ENCODE assay signal across 28 mouse cellular contexts in genomic region chr14:122432558-122432957, GRCm38 (mm10). TPM values are rescaled to one million over a fixed set of nuclear protein-coding genes. Genes with fewer than 3 reads are reported as not detected.
"Had no signal": no experiment of that assay in that cellular context is flagged by ENCODE, and none has a peak within 500 bp of the region (broad histone marks: within the 10 kb centered on the region; RNA-seq: fewer than 3 reads in every experiment).

No protein-coding gene starts in this region.

- H3K27ac ChIP-seq: kidney, postnatal 0 days; layer of hippocampus, adult 2 months; limb, embryonic 10.5 days; limb, embryonic 13.5 days; liver, embryonic 12.5 days; liver, embryonic 15.5 days; midbrain, embryonic 13.5 days; neural tube, embryonic 13.5 days; stomach, embryonic 15.5 days had no signal

- H3K9me3 ChIP-seq: limb, embryonic 10.5 days; limb, embryonic 13.5 days; liver, embryonic 12.5 days; liver, embryonic 15.5 days; midbrain, embryonic 13.5 days; neural tube, embryonic 13.5 days; stomach, embryonic 15.5 days had no signal

- DNase-seq: kidney, adult 9 months; kidney, postnatal 25 days; layer of hippocampus, adult 9-11 months; liver; lung, adult 18-20 months; lung, postnatal 14 days; lung, postnatal 4 days; retina, postnatal 1 day; right cerebral cortex, postnatal 25 days; spleen, adult 18-20 months; thymus, postnatal 36 days had no signal

- H3K4me2 ChIP-seq: limb, embryonic 13.5 days; liver, embryonic 12.5 days; liver, embryonic 15.5 days; midbrain, embryonic 13.5 days; neural tube, embryonic 13.5 days; stomach, embryonic 15.5 days had no signal

- H3K27me3 ChIP-seq: liver, embryonic 15.5 days; stomach, embryonic 15.5 days had no signal

- H3K4me1 ChIP-seq: limb, embryonic 13.5 days; liver, embryonic 12.5 days; liver, embryonic 15.5 days; stomach, embryonic 15.5 days had no signal

- H3K4me3 ChIP-seq: layer of hippocampus, adult 2 months; limb, embryonic 10.5 days; limb, embryonic 13.5 days; liver, embryonic 12.5 days; liver, embryonic 15.5 days; midbrain, embryonic 13.5 days; neural tube, embryonic 13.5 days; stomach, embryonic 15.5 days had no signal

- H3K9ac ChIP-seq: limb, embryonic 13.5 days; liver, embryonic 12.5 days; liver, embryonic 15.5 days; midbrain, embryonic 13.5 days; neural tube, embryonic 13.5 days; stomach, embryonic 15.5 days had no signal

- H3K36me3 ChIP-seq: limb, embryonic 10.5 days; limb, embryonic 13.5 days; liver, embryonic 12.5 days; liver, embryonic 15.5 days; midbrain, embryonic 13.5 days; neural tube, embryonic 13.5 days; stomach, embryonic 15.5 days had no signal

- ATAC-seq: liver, embryonic 12.5 days; midbrain, embryonic 13.5 days had no signal

RNA-seq across cellular contexts. Expression of gene Gm5089, which starts 18.4 kb away (rescaled TPM):
- total RNA-seq: megakaryocyte, adult 5-6 weeks; neutrophil, adult 5-6 weeks had no signal
- polyA plus RNA-seq: kidney, postnatal 0 days; large intestine, adult 2 months; liver, embryonic 12.5 days; liver, embryonic 15.5 days; lung, embryonic 16.5 days; midbrain, postnatal 0 days; stomach, embryonic 15.5 days; urinary bladder, adult 2 months had no signal

RNA-seq across cellular contexts. Expression of gene Zic5, which starts 32.9 kb away (rescaled TPM):
- total RNA-seq: megakaryocyte, adult 5-6 weeks; neutrophil, adult 5-6 weeks had no signal
- polyA plus RNA-seq: large intestine, adult 2 months; liver, embryonic 12.5 days; liver, embryonic 15.5 days; lung, embryonic 16.5 days; stomach, embryonic 15.5 days; urinary bladder, adult 2 months had no signal

RNA-seq across cellular contexts. Expression of gene Zic2, which starts 42.7 kb away (rescaled TPM):
- total RNA-seq: megakaryocyte, adult 5-6 weeks; neutrophil, adult 5-6 weeks had no signal
- polyA plus RNA-seq: kidney, postnatal 0 days; large intestine, adult 2 months; liver, embryonic 12.5 days; liver, embryonic 15.5 days; lung, embryonic 16.5 days; stomach, embryonic 15.5 days had no signal

RNA-seq across cellular contexts. Expression of gene Gm10837, which starts 57.8 kb away (rescaled TPM):
- total RNA-seq: layer of hippocampus, adult 2 months; left cerebral cortex, adult 18-20 months; left cerebral cortex, postnatal 25 days; megakaryocyte, adult 5-6 weeks; neutrophil, adult 5-6 weeks had no signal
- polyA plus RNA-seq: kidney, postnatal 0 days; large intestine, adult 2 months; limb, embryonic 10.5 days; limb, embryonic 13.5 days; liver, embryonic 12.5 days; liver, embryonic 15.5 days; lung, embryonic 16.5 days; stomach, embryonic 15.5 days; urinary bladder, adult 2 months had no signal
